Mouse (Mus musculus) CH12.LX (cell line): ENCODE measurements at regions not wholly inside any gene's neighbourhood (a gene's known extent, or its start where the extent isn't known, plus 50 kb on each side); places are given as distances from the start of the nearest gene placed in this dataset.

Experiments
- DNase-seq: peaks from one replicate; pipeline ENCODE4 v3.0.0-alpha.2; 2013; ENCODE audit errors: extremely low read depth
- H3K27ac ChIP-seq: 2 replicates; pipeline ENCODE4 v1.5.1; 2012; ENCODE audit warnings: low read depth, mild to moderate bottlenecking, control low read depth, moderate library complexity; ENCODE audit not compliant: insufficient read depth
- H3K27me3 ChIP-seq: replicated peaks from 2 replicates; pipeline ENCODE3; 2012; ENCODE audit warnings: inconsistent platforms
- H3K36me3 ChIP-seq, 2 experiments: replicated peaks in 1 of 2; 2 replicates each; pipeline versions ENCODE3 to v1.6.1; 2012; ENCODE audit warnings: inconsistent platforms in 1 of 2, low read length in 1 of 2, mild to moderate bottlenecking in 1 of 2, mixed read lengths in 1 of 2, moderate library complexity in 1 of 2; ENCODE audit not compliant: control insufficient read depth in 1 of 2, insufficient read depth in 1 of 2
- H3K4me1 ChIP-seq, 2 experiments: 2 replicates each; pipeline ENCODE4 v1.6.1; 2012; ENCODE audit warnings: inconsistent platforms in 1 of 2, moderate library complexity in 1 of 2; ENCODE audit not compliant: insufficient read depth in 2 of 2, control insufficient read depth in 1 of 2
- H3K4me2 ChIP-seq: 2 replicates; pipeline ENCODE4 v1.6.1; 2012; ENCODE audit warnings: low read depth, mild to moderate bottlenecking, control low read depth; ENCODE audit not compliant: poor library complexity, insufficient read depth, severe bottlenecking
- H3K4me3 ChIP-seq, 3 experiments: fragments of 150-350 bp in 1 of 3; sonication (generic) in 1 of 3; replicated peaks in 1 of 3; 2 replicates each; pipeline versions ENCODE3 to v1.5.1; 2011 to 2012; ENCODE audit warnings: low read depth in 2 of 3, low read length in 2 of 3, mild to moderate bottlenecking in 2 of 3, moderate library complexity in 2 of 3, control low read depth in 1 of 3, improper control_type of control experiment in 1 of 3, inconsistent platforms in 1 of 3, mixed read lengths in 1 of 3; ENCODE audit not compliant: poor library complexity in 1 of 3
- H3K79me2 ChIP-seq: replicated peaks from 2 replicates; pipeline ENCODE4 v1.6.1; 2012; ENCODE audit warnings: mild to moderate bottlenecking, moderate library complexity; ENCODE audit not compliant: control insufficient read depth, poor library complexity, insufficient read depth, severe bottlenecking; ENCODE audit errors: extremely low read depth
- H3K9ac ChIP-seq: 2 replicates; pipeline ENCODE4 v1.6.1; 2012; ENCODE audit warnings: low read depth, mild to moderate bottlenecking, control low read depth, moderate library complexity; ENCODE audit not compliant: insufficient read depth
- H3K9me3 ChIP-seq: replicated peaks from 2 replicates; pipeline ENCODE3; 2012; ENCODE audit warnings: low read length, inconsistent platforms, mixed read lengths
- CHD1 ChIP-seq: IDR thresholded peaks from 2 replicates; pipeline ENCODE4 v1.6.1; 2012; ENCODE audit warnings: low read depth, low read length, improper control_type of control experiment, inconsistent platforms
- CTCF ChIP-seq, 2 experiments: IDR thresholded peaks in 1 of 2; conservative IDR thresholded peaks in 1 of 2; 2 replicates each; pipeline ENCODE4 v1.5.1; 2011 to 2012; ENCODE audit warnings: low read depth in 2 of 2, low read length in 2 of 2, improper control_type of control experiment in 1 of 2, inconsistent platforms in 1 of 2, mild to moderate bottlenecking in 1 of 2, moderate library complexity in 1 of 2
- ELF1 ChIP-seq: IDR thresholded peaks from 2 replicates; pipeline ENCODE4 v1.6.1; 2014; ENCODE audit warnings: low read depth, mild to moderate bottlenecking, inconsistent platforms, low read length, improper control_type of control experiment
- EP300 ChIP-seq: IDR thresholded peaks from 2 replicates; pipeline ENCODE4 v1.6.1; 2011; ENCODE audit warnings: low read length, improper control_type of control experiment
- ETS1 ChIP-seq: conservative IDR thresholded peaks from 2 replicates; pipeline ENCODE4 v1.6.1; 2012; ENCODE audit warnings: low read depth, mild to moderate bottlenecking, inconsistent platforms, low read length, improper control_type of control experiment, moderate library complexity
- IRF4 ChIP-seq: IDR thresholded peaks from 2 replicates; pipeline ENCODE4 v1.6.1; 2014; ENCODE audit warnings: low read depth, mild to moderate bottlenecking, inconsistent platforms, low read length, improper control_type of control experiment
- JUN ChIP-seq: IDR thresholded peaks from 2 replicates; pipeline ENCODE4 v1.6.1; 2011; ENCODE audit warnings: low read depth, mild to moderate bottlenecking, low read length, improper control_type of control experiment, moderate library complexity; ENCODE audit not compliant: insufficient read depth
- JUND ChIP-seq: conservative IDR thresholded peaks from 2 replicates; pipeline ENCODE4 v1.6.1; 2011; ENCODE audit warnings: low read depth, low read length, improper control_type of control experiment
- MAZ ChIP-seq: IDR thresholded peaks from 2 replicates; pipeline ENCODE4 v1.6.1; 2012; ENCODE audit warnings: low read depth, mild to moderate bottlenecking, inconsistent platforms, low read length, improper control_type of control experiment, moderate library complexity
- MXI1 ChIP-seq: IDR thresholded peaks from 2 replicates; pipeline ENCODE4 v1.6.1; 2011; ENCODE audit warnings: mild to moderate bottlenecking, low read depth, low read length, improper control_type of control experiment
- NELFE ChIP-seq: IDR thresholded peaks from 2 replicates; pipeline ENCODE4 v1.6.1; 2011; ENCODE audit warnings: low read depth, low read length, improper control_type of control experiment
- PAX5 ChIP-seq: IDR thresholded peaks from 2 replicates; pipeline ENCODE4 v1.6.1; 2012; ENCODE audit warnings: low read length, inconsistent platforms, mixed read lengths
- POLR2AphosphoS2 ChIP-seq: IDR thresholded peaks from 2 replicates; pipeline ENCODE4 v1.6.1; 2011; ENCODE audit warnings: low read depth, low read length, improper control_type of control experiment
- SMC3 ChIP-seq: IDR thresholded peaks from 2 replicates; pipeline ENCODE4 v1.6.1; 2011; ENCODE audit warnings: low read depth, low read length, improper control_type of control experiment
- TBP ChIP-seq: conservative IDR thresholded peaks from 2 replicates; pipeline ENCODE4 v1.6.1; 2011; ENCODE audit warnings: low read depth, low read length, improper control_type of control experiment
- TCF12 ChIP-seq: IDR thresholded peaks from 2 replicates; pipeline ENCODE4 v1.6.1; 2014; ENCODE audit warnings: low read depth, mild to moderate bottlenecking, inconsistent platforms, low read length, improper control_type of control experiment
- UBTF ChIP-seq: IDR thresholded peaks from 2 replicates; pipeline ENCODE4 v1.6.1; 2012; ENCODE audit warnings: low read depth, mild to moderate bottlenecking, inconsistent platforms, low read length, improper control_type of control experiment, moderate library complexity
- USF1 ChIP-seq: IDR thresholded peaks from 2 replicates; pipeline ENCODE4 v1.6.1; 2014; ENCODE audit warnings: low read depth, mild to moderate bottlenecking, inconsistent platforms, low read length, improper control_type of control experiment
- USF2 ChIP-seq: conservative IDR thresholded peaks from 2 replicates; pipeline ENCODE4 v1.6.1; 2011; ENCODE audit warnings: low read depth, low read length, improper control_type of control experiment
- ZKSCAN1 ChIP-seq: IDR thresholded peaks from 2 replicates; pipeline ENCODE4 v1.6.1; 2012; ENCODE audit warnings: low read depth, inconsistent platforms, low read length, improper control_type of control experiment, borderline replicate concordance
- ZMIZ1 ChIP-seq: IDR thresholded peaks from 2 replicates; pipeline ENCODE4 v1.6.1; 2012; ENCODE audit warnings: low read depth, mild to moderate bottlenecking, inconsistent platforms, low read length, improper control_type of control experiment
- ZNF384 ChIP-seq: IDR thresholded peaks from 2 replicates; pipeline ENCODE4 v1.6.1; 2012; ENCODE audit warnings: low read depth, low read length, improper control_type of control experiment, inconsistent platforms
- dilution Hi-C: fragments of 300-500 bp; cut with MboI; formaldehyde crosslinking; loops from 2 replicates; pipeline ENCODE4 v1.14.3; 2020; ENCODE audit warnings: low sequenced_read_pairs; ENCODE audit not compliant: extremely low pct_unique_long_range_greater_than_20kb, extremely low pct_ligation_motif_present
- in situ Hi-C: fragments of 300-500 bp; cut with MboI; formaldehyde crosslinking; loops from 3 replicates; pipeline ENCODE4 v1.14.3; 2019; ENCODE audit warnings: low sequenced_read_pairs, low pct_ligation_motif_present, low pct_unique_long_range_greater_than_20kb, mixed read lengths

DNA sequence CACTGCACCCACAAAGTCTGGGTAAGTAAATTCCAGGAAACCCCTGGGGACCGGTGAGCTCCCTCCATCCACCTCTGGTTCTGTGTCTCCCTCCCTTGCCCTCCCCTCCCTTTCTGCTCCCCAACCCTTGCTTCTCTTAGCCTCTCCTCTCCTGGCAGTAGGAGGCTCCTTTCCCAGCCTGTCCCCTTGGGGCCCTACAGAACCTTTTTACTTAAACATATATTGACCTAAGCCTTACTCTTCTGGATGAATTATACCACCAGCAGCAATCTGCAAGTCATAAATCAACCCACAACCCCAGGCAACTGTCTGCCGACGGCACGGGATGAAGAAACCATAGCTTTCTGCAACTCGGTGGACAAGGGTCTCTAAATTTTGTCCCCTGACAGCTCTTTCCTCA lies 380.7 kb upstream of the Tbx3 start:
- Histone ChIP-seq H3K9me3 (peaks cover 86% of the 10 kb centered on the region), H3K27ac (no peak overlapping the region), H3K79me2 (no peaks in the 10 kb centered on the region), H3K27me3 (no peaks in the 10 kb centered on the region), H3K9ac (no peak overlapping the region), H3K4me2 (no peak overlapping the region), H3K4me3 (no peak overlapping the region), H3K4me1 (no peaks in the 10 kb centered on the region), H3K36me3 (no peaks in the 10 kb centered on the region)
- dilution Hi-C loops: no loop called here
- in situ Hi-C loops: no loop called here
- no peak for DNase-seq
- TF ChIP-seq IRF4 (no peak), ZMIZ1 (no peak), USF1 (no peak), TBP (no peak), MXI1 (no peak), UBTF (no peak), EP300 (no peak), ZKSCAN1 (no peak), TCF12 (no peak), PAX5 (no peak), CHD1 (no peak), NELFE (no peak), ETS1 (no peak), SMC3 (no peak), JUND (no peak), CTCF (conservative IDR thresholded peaks at IDR 0.05 in 1 of 2, IDR thresholded peaks at IDR 0.05 in 1 of 2; ENCODE audit: low read depth in 2 of 2, low read length in 2 of 2) (no peak), JUN (no peak), ELF1 (no peak), MAZ (no peak), POLR2AphosphoS2 (no peak)

DNA sequence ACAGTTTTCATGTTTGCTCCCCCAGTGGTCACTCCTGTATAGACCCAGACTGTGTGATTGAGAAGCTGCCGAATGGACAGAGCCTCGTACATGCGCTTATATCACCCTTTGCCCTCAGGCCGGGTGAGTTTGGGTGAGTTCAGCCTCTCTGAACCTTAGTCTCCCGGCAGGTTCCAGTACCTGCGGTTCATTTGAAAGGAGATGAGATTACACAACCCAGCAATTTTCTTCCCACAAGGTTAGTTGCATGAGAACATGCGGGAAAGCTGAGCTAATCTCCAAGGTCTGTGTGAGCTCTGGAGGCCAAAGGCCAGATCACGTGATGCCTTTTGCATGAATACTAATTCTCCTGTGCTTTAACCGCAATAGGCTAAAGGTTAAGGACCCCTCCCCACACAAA lies 378.1 kb upstream of the Tbx3 start:
- in situ Hi-C loops: no loop called here
- no peak overlapping the region for H3K9ac ChIP-seq
- no peak overlapping the region for H3K27ac ChIP-seq
- no peak for DNase-seq
- TF ChIP-seq USF2 (no peak), MXI1 (no peak), EP300 (no peak), ZNF384 (no peak), JUND (no peak), ELF1 (no peak)
- dilution Hi-C loops: no loop called here
- H3K4me3 ChIP-seq: no peak overlapping the region
- H3K36me3 ChIP-seq: no peaks in the 10 kb centered on the region
- no peak overlapping the region for H3K4me2 ChIP-seq
- H3K79me2 ChIP-seq: no peaks in the 10 kb centered on the region
- no peaks in the 10 kb centered on the region for H3K4me1 ChIP-seq
- peaks cover 81% of the 10 kb centered on the region for H3K9me3 ChIP-seq
- H3K27me3 ChIP-seq: no peaks in the 10 kb centered on the region
